Mouse (Mus musculus) mesoderm, embryonic 11.5 days (tissue): ENCODE measurements around the gene Nfam1.
"Not testable (repeated sequence)": the region's sequence is repeated elsewhere in the genome, so short reads cannot be mapped to it uniquely, and the experiment has no call there.

Experiments used
- DNase-seq: peaks from one replicate; pipeline ENCODE4 v3.0.0-alpha.2; 2012; ENCODE audit warnings: low read depth, low spot score

Nfam1 gene

GRCm38 (mm10) chr15:83032981-83033541, at the start of gene Nfam1:
Nfam1 (minus strand) TSS chr15:83033306.
- DNase-seq: no peak

DNA sequence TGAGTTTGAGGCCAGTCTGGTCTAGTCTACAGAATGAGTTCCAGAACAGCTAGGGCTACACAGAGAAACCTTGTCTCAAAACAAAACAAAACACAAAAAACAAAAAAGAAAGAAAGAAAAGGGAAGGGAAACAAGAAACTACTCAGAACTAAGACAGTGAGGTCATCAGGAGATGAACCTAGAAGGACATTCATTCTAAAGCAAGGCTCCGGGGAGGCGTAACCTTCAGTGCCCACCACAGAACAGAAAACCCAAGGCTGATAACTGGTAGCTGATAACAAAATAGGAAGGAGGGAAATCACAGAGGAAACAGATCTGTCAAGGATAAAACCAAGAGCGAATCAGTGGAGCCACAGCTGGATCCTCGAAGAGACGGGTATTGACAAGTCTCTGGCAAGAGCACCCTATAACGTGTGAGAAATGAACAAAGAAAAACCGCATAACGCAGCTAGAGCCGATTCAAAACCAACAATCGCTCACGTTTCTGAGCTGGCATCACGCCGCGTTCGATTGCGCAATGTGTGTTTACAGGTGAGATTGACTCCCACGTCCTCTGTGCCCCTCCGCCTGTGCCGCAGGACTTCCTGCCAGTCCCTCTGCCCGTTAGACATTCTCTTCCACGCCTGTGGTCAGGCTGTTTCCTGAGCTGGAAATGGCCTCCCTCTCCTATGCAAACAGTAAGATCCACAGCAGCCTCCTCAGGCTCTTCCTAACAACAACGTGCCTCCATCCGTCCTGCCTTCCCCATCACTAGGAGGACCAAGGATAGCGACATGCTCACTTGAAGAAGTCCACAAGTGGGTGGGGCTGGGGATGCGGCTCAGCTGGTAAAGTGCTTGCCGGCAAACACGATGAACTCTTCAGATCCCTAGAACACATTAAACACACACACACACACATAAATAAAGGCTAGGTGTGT, 42.8 kb upstream of the Nfam1 start:
- no peak for DNase-seq

- no peak for DNase-seq
Observed at GRCm38 (mm10) chr15:83074179-83074578, 41.1 kb upstream of the Nfam1 start.

DNA sequence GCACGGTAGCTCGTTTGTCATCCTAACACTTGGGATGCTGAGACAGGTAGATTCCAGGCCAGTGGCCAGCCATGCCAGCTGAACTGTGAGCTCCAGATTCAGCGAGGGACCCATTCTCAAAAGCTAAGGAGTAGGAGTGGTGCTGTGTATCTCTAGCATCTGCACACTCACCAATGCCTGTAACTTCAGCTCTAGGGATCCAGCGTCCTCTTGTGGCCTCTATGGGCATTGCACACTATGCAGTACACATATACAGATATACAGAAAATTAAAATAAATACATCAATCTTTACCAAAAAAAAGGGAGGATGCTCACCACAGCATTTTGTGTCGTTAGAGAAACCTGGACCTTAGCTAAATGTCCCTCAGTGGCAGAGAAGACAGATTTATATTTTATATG, 38.6 kb upstream of the Nfam1 start:
- no peak for DNase-seq

- no peak for DNase-seq
Observed at GRCm38 (mm10) chr15:83070942-83071341, 37.8 kb upstream of the Nfam1 start.

GRCm38 (mm10) chr15:83068270-83068669, 35.2 kb upstream of the Nfam1 start:
- no peak for DNase-seq

GRCm38 (mm10) chr15:83065543-83065942, 32.4 kb upstream of the Nfam1 start:
- DNase-seq: no peak

DNA sequence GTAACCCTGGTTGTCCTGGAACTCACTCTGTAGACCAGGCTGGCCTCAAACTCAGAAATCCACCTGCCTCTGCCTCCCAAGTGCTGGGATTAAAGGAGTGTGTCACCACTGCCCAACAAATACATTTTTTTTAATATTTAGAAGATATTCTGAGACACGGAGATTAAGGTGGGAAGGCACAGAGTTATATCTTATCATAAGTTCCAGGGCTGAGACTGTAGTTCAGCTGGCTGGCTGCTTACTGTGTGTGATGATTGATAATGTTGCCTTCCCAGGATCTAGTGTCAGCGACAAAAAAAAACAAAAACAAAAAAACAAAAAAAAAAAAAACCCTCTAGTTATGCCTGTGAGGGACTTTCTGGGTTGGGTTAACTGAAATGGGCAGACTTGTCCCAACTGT, 29.5 kb upstream of the Nfam1 start:
- DNase-seq: not testable (repeated sequence)

DNA sequence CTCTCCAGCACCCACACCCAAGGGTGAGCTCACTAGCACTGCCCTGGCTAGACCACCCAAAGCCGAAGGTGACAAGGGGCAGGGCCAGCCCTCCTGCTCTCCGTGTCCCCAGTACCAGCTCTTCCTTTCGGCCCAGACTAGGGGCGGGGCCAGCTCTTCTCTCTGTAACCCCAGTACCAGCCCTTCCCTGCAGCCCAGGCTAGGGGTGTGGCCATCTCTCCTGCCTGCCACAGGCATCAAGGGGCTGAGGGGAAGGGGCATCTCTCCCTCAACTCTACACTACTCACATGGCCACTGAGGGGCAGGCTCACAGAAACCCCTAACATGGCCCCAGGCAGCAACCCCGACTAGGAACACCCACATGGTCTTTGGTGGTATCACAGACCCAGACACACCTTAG, 28.6 kb upstream of the Nfam1 start:
- DNase-seq: no peak

- no peak for DNase-seq
Observed at GRCm38 (mm10) chr15:83059233-83059660, 26.1 kb upstream of the Nfam1 start.

DNA sequence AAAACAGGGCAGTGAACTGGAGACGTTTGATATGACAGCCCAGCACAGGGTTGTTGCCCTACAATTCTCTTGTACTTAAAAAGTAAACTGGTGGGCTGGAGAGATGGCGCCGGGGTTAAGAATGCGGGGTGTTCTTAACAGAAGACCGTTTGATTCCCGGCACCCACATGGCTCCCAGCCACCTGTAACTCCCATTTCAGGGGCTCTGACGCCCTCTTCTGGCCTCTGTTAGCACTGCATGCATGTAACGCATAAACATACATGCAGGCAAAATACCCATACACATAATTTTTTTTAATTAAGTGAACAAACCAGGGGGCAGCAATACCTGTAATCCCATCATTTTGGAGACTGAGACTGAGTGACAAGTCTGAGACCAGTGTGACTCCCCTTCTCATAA, 24.4 kb upstream of the Nfam1 start:
- no peak for DNase-seq

DNA sequence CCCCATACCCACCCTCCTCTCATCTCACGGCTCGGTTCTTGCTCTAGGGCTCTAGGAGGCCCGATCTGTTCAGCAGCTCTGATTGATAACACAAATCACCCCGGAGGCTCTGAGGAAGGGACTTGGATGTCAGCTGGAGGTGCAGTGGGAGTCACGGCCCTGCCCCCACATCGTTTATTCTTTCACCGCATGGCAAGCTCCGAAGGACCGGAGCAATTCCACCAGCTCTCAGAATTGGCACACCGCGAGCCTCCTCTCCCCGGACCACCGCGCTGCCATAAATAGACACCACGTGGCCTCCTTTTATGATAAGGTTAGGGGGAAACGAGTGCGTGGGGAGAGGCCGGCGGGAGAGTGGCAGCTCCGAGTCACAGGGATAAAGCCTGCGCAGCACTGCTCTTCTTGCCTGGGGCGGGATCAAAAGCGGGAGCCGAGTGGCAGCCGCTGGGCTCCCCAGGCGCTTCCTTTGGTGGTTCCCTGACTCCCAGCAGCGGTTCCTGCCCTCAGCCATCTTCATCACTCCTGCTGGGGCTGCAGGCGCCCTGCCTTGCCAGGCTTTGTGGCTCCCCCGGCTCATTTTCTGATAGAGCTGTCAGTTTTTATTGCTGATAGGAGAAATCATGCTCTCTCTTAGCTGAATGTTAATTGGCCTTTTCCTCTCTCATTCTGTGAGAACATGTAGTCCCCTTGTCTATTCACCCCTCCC, 23.4 kb upstream of the Nfam1 start:
- DNase-seq: peak; percentile 59

DNA sequence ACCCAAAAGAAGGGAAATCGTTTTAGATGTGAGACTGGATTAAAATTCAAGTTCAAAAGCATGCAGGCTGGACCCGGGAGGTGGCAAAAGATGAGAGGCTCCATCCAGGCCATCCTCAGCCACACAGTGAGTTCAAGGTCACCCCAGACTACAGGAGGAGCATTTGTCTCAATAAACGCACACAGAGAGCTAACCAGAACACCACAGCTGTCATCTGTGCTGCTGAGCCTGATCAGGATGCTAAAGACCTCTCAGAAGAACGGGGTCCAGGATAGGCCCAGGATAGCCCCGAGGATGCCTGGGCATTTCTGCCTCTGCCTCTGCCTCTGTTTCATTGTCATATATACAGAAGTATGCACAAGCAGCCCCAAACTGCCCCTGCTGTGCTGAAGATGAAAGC, 22.5 kb upstream of the Nfam1 start:
- DNase-seq: no peak

GRCm38 (mm10) chr15:83053261-83053660, 20.2 kb upstream of the Nfam1 start:
- no peak for DNase-seq

DNA sequence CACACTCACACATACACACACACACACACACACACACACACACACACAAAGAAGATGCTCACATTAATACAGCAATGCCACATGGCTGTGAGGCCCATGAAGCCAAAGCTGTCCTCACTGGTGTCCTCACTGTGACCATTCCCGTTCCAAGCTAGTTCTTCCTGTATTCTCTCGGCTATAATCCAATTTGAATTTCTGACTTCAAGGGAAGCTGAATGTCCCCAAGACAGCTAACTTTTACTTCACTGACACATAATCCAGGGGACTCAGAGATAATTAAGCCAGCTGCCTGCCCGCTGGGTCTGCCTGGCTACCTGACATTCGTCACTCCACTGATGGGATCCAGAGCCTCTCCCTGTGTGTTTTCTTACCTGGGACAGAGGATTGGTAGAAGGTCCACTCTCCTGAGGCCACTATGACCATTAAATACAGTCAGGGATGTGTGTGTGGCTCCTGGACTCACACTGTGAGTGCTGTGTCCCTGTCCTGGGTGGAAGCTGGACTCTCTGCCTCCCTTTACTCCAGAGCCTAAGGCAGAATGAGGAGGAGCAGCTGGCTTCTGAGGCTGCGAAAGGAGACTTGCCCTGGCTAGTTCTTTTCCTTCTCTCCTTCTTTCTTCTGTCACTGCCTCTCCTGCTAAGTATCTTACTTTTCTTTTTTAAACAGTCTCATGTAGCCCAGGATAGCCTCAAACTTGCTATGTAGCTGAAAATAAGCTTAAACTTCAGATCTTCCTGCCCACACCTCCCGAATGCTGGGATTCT, 19.4 kb upstream of the Nfam1 start:
- no peak for DNase-seq

DNA sequence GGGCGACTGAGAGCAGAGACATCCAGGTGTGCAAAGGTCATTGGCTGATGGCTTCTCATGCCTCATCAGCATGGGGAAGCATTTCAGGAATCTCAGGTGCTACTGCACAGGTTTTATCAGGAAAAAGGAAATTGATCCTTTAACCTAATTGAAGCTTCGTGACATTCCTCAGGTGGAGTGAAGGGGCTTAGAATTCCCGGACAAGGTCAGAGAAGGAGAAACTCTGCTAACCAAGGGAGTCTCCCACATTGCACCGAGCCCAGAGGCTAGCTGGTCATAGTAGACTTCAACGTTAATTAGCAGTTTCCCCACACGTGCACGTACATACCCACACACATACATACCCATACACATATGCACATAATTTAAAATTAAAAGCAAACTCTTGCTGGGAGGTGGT, 13.6 kb upstream of the Nfam1 start:
- DNase-seq: no peak

DNA sequence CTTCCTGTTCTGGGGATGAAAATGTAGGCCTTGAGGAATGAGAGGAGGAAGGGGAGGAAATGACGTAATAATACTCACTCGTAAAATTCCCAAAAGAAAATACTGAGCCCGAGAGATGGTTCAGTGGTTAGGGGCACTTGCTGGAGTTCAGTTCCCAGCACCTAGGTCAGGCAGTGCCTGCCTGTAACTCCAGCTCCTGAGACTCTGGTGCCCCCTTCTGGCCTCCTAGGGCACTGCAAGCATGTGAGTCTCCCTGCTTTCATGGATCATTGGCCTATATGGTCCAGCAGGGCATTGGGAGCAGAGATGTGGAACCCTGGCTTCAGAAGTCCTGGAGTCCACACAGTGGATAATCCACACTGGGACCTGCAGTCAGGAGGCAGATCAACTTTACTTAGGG, 13.2 kb upstream of the Nfam1 start:
- DNase-seq: no peak

- not testable (repeated sequence) for DNase-seq
Observed at GRCm38 (mm10) chr15:83045565-83045964, 12.5 kb upstream of the Nfam1 start.

GRCm38 (mm10) chr15:83043362-83043708, 10.2 kb upstream of the Nfam1 start:
- DNase-seq: no peak

DNA sequence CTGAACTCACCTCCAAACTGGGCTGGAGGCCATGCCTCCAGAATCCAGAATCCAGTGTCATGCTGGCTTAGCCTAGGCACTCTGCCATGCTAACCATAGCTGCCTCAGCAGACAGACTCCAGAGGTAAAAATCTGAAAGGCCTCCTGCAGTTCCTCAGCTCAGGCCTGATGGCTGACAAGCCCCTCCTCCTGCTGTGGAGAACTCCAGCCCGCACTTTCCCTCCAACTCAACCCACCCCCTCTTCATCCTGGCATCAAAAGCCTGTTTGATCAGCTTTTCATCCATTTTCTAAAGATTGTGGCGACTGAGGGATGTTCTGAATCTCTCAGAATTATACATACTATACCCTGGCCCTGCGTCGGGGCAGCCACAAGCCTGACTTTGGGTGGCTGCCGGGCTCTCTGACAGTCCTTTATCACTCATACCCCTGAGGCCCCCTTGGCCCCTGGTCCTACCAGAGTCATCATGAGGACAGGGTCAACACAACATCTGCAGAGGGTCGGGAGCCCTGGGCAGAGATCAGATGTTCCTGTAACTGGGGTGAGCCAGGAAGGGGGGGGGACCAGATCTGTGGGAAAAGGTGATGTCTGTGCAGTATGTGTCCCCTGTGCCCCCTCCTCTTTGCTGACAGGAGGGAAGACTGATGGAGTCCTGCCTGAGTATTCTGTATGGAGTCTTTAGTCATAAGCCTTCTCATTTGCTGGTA, 9.7 kb upstream of the Nfam1 start:
- no peak for DNase-seq

DNA sequence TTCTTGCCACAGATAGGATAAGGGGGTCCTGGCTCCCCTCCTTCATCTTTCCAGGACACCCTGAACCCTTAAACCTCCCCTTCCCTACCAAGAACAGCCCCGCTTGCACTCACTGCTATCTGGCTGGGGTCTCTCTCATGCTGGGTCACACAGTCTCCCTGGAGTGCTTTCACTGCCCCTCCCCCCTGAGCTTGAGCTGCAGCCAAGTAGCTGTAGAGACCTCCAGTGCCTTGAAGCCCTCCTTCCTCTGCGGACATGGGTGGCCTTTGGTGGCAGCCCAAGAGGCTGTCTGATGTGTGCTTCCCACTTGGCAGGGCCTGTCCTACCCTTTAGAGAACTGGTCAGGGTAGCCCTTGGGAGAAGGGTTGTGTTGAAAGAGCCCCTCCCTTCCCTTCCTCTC, 7.0 kb upstream of the Nfam1 start:
- DNase-seq: no peak
